Comparison of ENCODE assay signal across 8 mouse cellular contexts in the genomic region with DNA sequence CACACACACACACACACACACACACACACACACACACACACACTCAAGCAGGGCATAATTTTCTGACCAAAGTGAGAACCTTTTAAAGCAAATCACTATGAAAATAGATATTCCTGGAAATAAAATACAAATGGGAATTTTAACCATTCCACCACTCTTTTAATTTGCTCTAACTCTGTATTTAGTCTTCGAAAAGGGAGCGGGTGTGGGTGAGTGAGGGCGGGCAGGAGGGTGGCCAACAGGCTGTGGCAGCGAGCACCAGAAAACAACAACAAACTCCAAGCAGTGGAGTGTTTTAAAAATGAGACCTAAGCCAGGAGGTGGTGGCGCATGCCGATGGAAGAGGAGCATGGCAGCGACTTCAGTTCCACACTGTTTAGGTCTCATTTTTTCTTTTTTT. TPM values are rescaled to one million over a fixed set of nuclear protein-coding genes. Genes with fewer than 3 reads are reported as not detected.
DNase-seq lines count a peak whose midpoint lies in the region.

No protein-coding gene starts in this region.

- peak; percentile 24 for DNase-seq in heart, adult 8-10 months (ENCODE audit: low spot score)
- no peak for DNase-seq in heart, adult 11 months
- DNase-seq in A20 (ENCODE audit: low read depth, low spot score) = peak; percentile 37
- DNase-seq in adipocyte (ENCODE audit: low spot score) = peak; percentile 67
- DNase-seq in kidney, postnatal 14 days = peak; percentile 43
- peak; percentile 78 for DNase-seq in thymus, postnatal 4 days
- no peak for DNase-seq in cerebellum, postnatal 36 days
- DNase-seq in frontal cortex, postnatal 36 days (ENCODE audit: low spot score in 2 of 2) = no peak

RNA-seq across cellular contexts. Expression of a gene that starts 43.6 kb away (rescaled TPM):
- 10 to 100 TPM in 2 of 4 experiments, 1 to 10 TPM in 2; 8.0 to 10.5 (median 10.1) TPM for total RNA-seq in heart, adult 8-10 months (2022)

Comparison
In these comparisons a context has a peak if more than half of its experiments do, and no peak if none do; other contexts are left out.
1. DNase-seq: peak in heart, adult 8-10 months (single experiment), A20 (single experiment), adipocyte (single experiment), kidney, postnatal 14 days (single experiment) and thymus, postnatal 4 days (single experiment); none in heart, adult 11 months (single experiment), cerebellum, postnatal 36 days (0 of 2) and frontal cortex, postnatal 36 days (0 of 2).